Mouse (Mus musculus) megakaryocyte-erythroid progenitor cell, adult 5-6 weeks (primary cell): ENCODE data around the gene Iffo2. TPM values are rescaled to one million over a fixed set of nuclear protein-coding genes. Genes with fewer than 3 reads are reported as not detected.

Experiments
- total RNA-seq, 2 experiments: library from RNA; stranded (forward) in 1 of 2; stranded (reverse) in 1 of 2; fragments of 200-1000, 215-1000 nt in 1 of 2; fragments of >200 nt in 1 of 2; fragmentation: Nextera tagmentation in 1 of 2; gene quantifications; 2 replicates each; pipeline ENCODE4 v1.2.3; 2014 to 2017

Iffo2 gene
- total RNA-seq, 2 experiments from 2014 or later: 0.23 to 0.35 TPM

Other genes starting within 250 kb of the Iffo2 start
- gene Pqlc2, start 219.8 kb upstream of the Iffo2 start, total RNA-seq (2014; fragmentation: Nextera tagmentation): 2.3 and 3.1 TPM in 2 replicates
- 4.0 and 6.6 TPM in 2 replicates for gene Pqlc2, start 219.8 kb upstream of the Iffo2 start, total RNA-seq (2017)
- gene Akr7a5, start 219.8 kb upstream of the Iffo2 start, total RNA-seq (2014; fragmentation: Nextera tagmentation): 32.1 and 33.8 TPM in 2 replicates
- 8.8 and 14.8 TPM in 2 replicates for gene Akr7a5, start 219.8 kb upstream of the Iffo2 start, total RNA-seq (2017)
- 200 and 273 TPM in 2 replicates for gene Mrto4, start 178.0 kb upstream of the Iffo2 start, total RNA-seq (2014; fragmentation: Nextera tagmentation)
- gene Mrto4, start 178.0 kb upstream of the Iffo2 start, total RNA-seq (2017): 118 and 136 TPM in 2 replicates
- gene Emc1, start 178.0 kb upstream of the Iffo2 start, total RNA-seq (2014; fragmentation: Nextera tagmentation): 30.4 and 34.5 TPM in 2 replicates
- 23.9 and 55.9 TPM in 2 replicates for gene Emc1, start 178.0 kb upstream of the Iffo2 start, total RNA-seq (2017)
- gene Ubr4, start 177.9 kb upstream of the Iffo2 start, total RNA-seq (2014; fragmentation: Nextera tagmentation): 164 and 201 TPM in 2 replicates
- 78.1 and 79.4 TPM in 2 replicates for gene Ubr4, start 177.9 kb upstream of the Iffo2 start, total RNA-seq (2017)
- not detected in 2 replicates for gene Gm21969, start 72.6 kb downstream of the Iffo2 start, total RNA-seq (2014; fragmentation: Nextera tagmentation)
- not detected in 2 replicates for gene Gm21969, start 72.6 kb downstream of the Iffo2 start, total RNA-seq (2017)
- 8.0 and 13.2 TPM in 2 replicates for gene Aldh4a1, start 92.3 kb downstream of the Iffo2 start, total RNA-seq (2014; fragmentation: Nextera tagmentation)
- 9.9 and 13.3 TPM in 2 replicates for gene Aldh4a1, start 92.3 kb downstream of the Iffo2 start, total RNA-seq (2017)
- not detected in 2 replicates for gene Tas1r2, start 123.0 kb downstream of the Iffo2 start, total RNA-seq (2014; fragmentation: Nextera tagmentation)
- not detected in 2 replicates for gene Tas1r2, start 123.0 kb downstream of the Iffo2 start, total RNA-seq (2017)